Mouse (Mus musculus) bone marrow, adult 2 months (tissue): ENCODE results near the gene Slc38a4.

Experiments
- CTCF ChIP-seq: fragments of 200-500 bp; IDR thresholded peaks from 2 replicates; pipeline ENCODE4 v1.5.1; 2011; ENCODE audit warnings: low read length, control low read depth; ENCODE audit not compliant: control insufficient read depth, insufficient read depth
- POLR2A ChIP-seq: fragments of 200-500 bp; IDR thresholded peaks from 2 replicates; pipeline ENCODE4 v1.6.1; 2011; ENCODE audit warnings: low read depth, mild to moderate bottlenecking, control low read depth, low read length, borderline replicate concordance; ENCODE audit not compliant: control insufficient read depth

- TF ChIP-seq CTCF, result no peak
- no peak for TF ChIP-seq POLR2A
Measured at GRCm38 (mm10) chr15:97099101-97099500, 43.3 kb upstream of the Slc38a4 start.
